Mouse (Mus musculus): Measurements from ENCODE around the gene BC017158.

BC017158 gene

GRCm38 (mm10) chr7:128238991-128239390, 59.0 kb downstream of the BC017158 start:
- DNase-seq (ENCODE audit: low read depth, low spot score): peak; percentile 68
- Histone ChIP-seq H3K36me3 (ENCODE audit: control insufficient read depth, insufficient read depth, low read length, poor library complexity, severe bottlenecking) (peaks cover 11% of the 10 kb centered on the region), H3K27me3 (ENCODE audit: control insufficient read depth, insufficient read depth, low read length, poor library complexity, severe bottlenecking) (no peaks in the 10 kb centered on the region)

GRCm38 (mm10) chr7:128237927-128238778, 59.8 kb downstream of the BC017158 start, which contains the start of gene 9130023H24Rik:
9130023H24Rik (minus strand) TSS chr7:128238031.
- Histone ChIP-seq H3K27me3 (ENCODE audit: control insufficient read depth, insufficient read depth, low read length, poor library complexity, severe bottlenecking) (no peaks in the 10 kb centered on the region), H3K36me3 (ENCODE audit: control insufficient read depth, insufficient read depth, low read length, poor library complexity, severe bottlenecking) (peaks cover 10% of the 10 kb centered on the region)
- peak; percentile 100 for DNase-seq (ENCODE audit: low read depth, low spot score)

- no peak for DNase-seq (ENCODE audit: low read depth, low spot score)
- Histone ChIP-seq H3K27me3 (ENCODE audit: control insufficient read depth, insufficient read depth, low read length, poor library complexity, severe bottlenecking) (no peaks in the 10 kb centered on the region), H3K36me3 (ENCODE audit: control insufficient read depth, insufficient read depth, low read length, poor library complexity, severe bottlenecking) (peaks cover 9% of the 10 kb centered on the region)
Measured at GRCm38 (mm10) chr7:128237593-128237926, 60.4 kb downstream of the BC017158 start.

- DNase-seq (ENCODE audit: low read depth, low spot score): peak; percentile 75
- Histone ChIP-seq H3K36me3 (ENCODE audit: control insufficient read depth, insufficient read depth, low read length, poor library complexity, severe bottlenecking) (peaks cover 6% of the 10 kb centered on the region), H3K27me3 (ENCODE audit: control insufficient read depth, insufficient read depth, low read length, poor library complexity, severe bottlenecking) (no peaks in the 10 kb centered on the region)
Measured at GRCm38 (mm10) chr7:128236856-128237592, 60.9 kb downstream of the BC017158 start, which contains the start of gene Armc5. Armc5 (plus strand) TSS chr7:128237342.

GRCm38 (mm10) chr7:128236426-128236825, 61.5 kb downstream of the BC017158 start:
- Histone ChIP-seq H3K27me3 (ENCODE audit: control insufficient read depth, insufficient read depth, low read length, poor library complexity, severe bottlenecking) (no peaks in the 10 kb centered on the region), H3K36me3 (ENCODE audit: control insufficient read depth, insufficient read depth, low read length, poor library complexity, severe bottlenecking) (peaks cover 4% of the 10 kb centered on the region)
- DNase-seq (ENCODE audit: low read depth, low spot score): no peak

DNA sequence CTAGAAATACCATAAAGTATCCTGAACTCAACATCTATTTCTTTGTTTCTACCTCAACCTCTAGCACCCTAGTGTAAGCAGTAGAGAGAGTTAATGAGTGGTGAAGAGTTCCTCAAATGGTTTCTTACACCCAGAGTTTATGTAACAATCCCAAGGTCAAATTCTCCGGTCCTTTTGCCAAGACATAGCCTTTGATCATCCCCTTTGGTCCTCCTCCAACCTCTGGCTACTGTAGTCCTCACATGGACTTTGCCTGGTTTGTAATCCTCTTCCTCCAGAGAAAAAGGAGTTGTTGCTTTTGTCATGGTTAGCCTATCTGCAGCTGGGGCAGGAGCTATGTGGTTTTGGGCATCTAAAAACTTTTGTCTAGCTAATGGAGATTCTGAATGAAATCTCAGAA, 62.5 kb downstream of the BC017158 start:
- H3K36me3 ChIP-seq (ENCODE audit: control insufficient read depth, insufficient read depth, low read length, poor library complexity, severe bottlenecking): peaks cover 3% of the 10 kb centered on the region; the same call in 1 of the 2 replicates
- no peaks in the 10 kb centered on the region for H3K27me3 ChIP-seq (ENCODE audit: control insufficient read depth, insufficient read depth, low read length, poor library complexity, severe bottlenecking)
- DNase-seq (ENCODE audit: low read depth, low spot score): no peak

- H3K36me3 ChIP-seq (ENCODE audit: control insufficient read depth, insufficient read depth, low read length, poor library complexity, severe bottlenecking): no peaks in the 10 kb centered on the region
- no peaks in the 10 kb centered on the region for H3K27me3 ChIP-seq (ENCODE audit: control insufficient read depth, insufficient read depth, low read length, poor library complexity, severe bottlenecking)
- peak; percentile 17 for DNase-seq (ENCODE audit: low read depth, low spot score)
Measured at GRCm38 (mm10) chr7:128234796-128235195, 63.2 kb downstream of the BC017158 start.

DNA sequence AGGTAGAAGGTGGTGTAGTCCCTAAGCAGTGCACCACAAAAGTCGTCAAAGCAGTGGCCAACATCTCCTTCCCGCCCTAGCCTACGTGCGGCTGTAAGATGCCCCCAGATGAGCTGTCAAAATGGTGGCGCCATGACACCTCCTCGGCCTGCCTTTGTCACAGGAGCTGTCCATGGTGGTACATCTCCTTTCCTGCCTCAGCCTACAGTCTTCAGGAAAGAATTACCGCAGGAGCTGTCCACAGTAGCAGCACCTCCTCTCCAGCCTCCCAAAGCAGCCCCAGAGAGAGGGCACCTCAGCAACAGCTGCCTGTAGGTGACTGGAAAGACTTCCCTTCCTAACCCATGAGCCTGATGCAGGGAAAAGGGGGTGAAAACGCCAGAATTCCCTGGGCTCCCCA, 66.2 kb downstream of the BC017158 start:
- peak; percentile 25 for DNase-seq (ENCODE audit: low read depth, low spot score)
- no peaks in the 10 kb centered on the region for H3K36me3 ChIP-seq (ENCODE audit: control insufficient read depth, insufficient read depth, low read length, poor library complexity, severe bottlenecking)
- H3K27me3 ChIP-seq (ENCODE audit: control insufficient read depth, insufficient read depth, low read length, poor library complexity, severe bottlenecking): no peaks in the 10 kb centered on the region
